Mouse (Mus musculus) thymus, postnatal 36 days (tissue): ENCODE measurements around the gene Hmgn2.
"Not testable (repeated sequence)": the region's sequence is repeated elsewhere in the genome, so short reads cannot be mapped to it uniquely, and the experiment has no call there.

ENCODE experiments used
- DNase-seq, 2 experiments: peaks; one replicate each; pipeline ENCODE4 v3.0.0; 2022; ENCODE audit warnings: mixed read lengths in 2 of 2

The Hmgn2 gene

GRCm38 (mm10) chr4:133968150-133968921 is at the start of gene Hmgn2:
Hmgn2 (minus strand) TSS chr4:133968650.
- peak; percentile 48 to 72 for DNase-seq

GRCm38 (mm10) chr4:134017201-134017865 is 48.9 kb upstream of the Hmgn2 start:
- no peak for DNase-seq

- no peak for DNase-seq
Measured at GRCm38 (mm10) chr4:134016767-134017166, 48.3 kb upstream of the Hmgn2 start.

GRCm38 (mm10) chr4:134016208-134016607 is 47.8 kb upstream of the Hmgn2 start:
- no peak for DNase-seq

GRCm38 (mm10) chr4:134012858-134013528 is 44.5 kb upstream of the Hmgn2 start:
- DNase-seq = peak in 1 of 2 experiments; percentile 18

- no peak for DNase-seq
Measured at GRCm38 (mm10) chr4:134011450-134012414, 43.3 kb upstream of the Hmgn2 start.

- DNase-seq = no peak
Measured at GRCm38 (mm10) chr4:134009709-134010108, 41.3 kb upstream of the Hmgn2 start.

- DNase-seq = no peak
Measured at GRCm38 (mm10) chr4:134006845-134007244, 38.4 kb upstream of the Hmgn2 start.

GRCm38 (mm10) chr4:134005581-134006358 is 37.3 kb upstream of the Hmgn2 start:
- DNase-seq = no peak

GRCm38 (mm10) chr4:134002903-134003302 is 34.5 kb upstream of the Hmgn2 start:
- no peak for DNase-seq

- DNase-seq = no peak
Measured at GRCm38 (mm10) chr4:134002246-134002645, 33.8 kb upstream of the Hmgn2 start.

- DNase-seq = no peak
Measured at GRCm38 (mm10) chr4:134001710-134002109, 33.3 kb upstream of the Hmgn2 start.

GRCm38 (mm10) chr4:134000466-134001438 is 32.3 kb upstream of the Hmgn2 start, which contains the start of gene Dhdds:
Dhdds (minus strand) TSS chr4:134000918.
- DNase-seq = peak; percentile 93 to 94

GRCm38 (mm10) chr4:133994697-133995096 is 26.2 kb upstream of the Hmgn2 start:
- no peak for DNase-seq

GRCm38 (mm10) chr4:133991087-133991660 is 22.7 kb upstream of the Hmgn2 start:
- DNase-seq = no peak

- no peak for DNase-seq
Measured at GRCm38 (mm10) chr4:133990035-133990434, 21.6 kb upstream of the Hmgn2 start.

GRCm38 (mm10) chr4:133988289-133988688 is 19.8 kb upstream of the Hmgn2 start:
- DNase-seq = not testable (repeated sequence)

GRCm38 (mm10) chr4:133982936-133983335 is 14.5 kb upstream of the Hmgn2 start:
- no peak for DNase-seq

GRCm38 (mm10) chr4:133980496-133980895 is 12.0 kb upstream of the Hmgn2 start:
- DNase-seq = no peak
